Mouse (Mus musculus): ENCODE data around the gene Ctcf.
A peak's percentile ranks its signal among the peaks of the same experiment; 100 is the strongest.

Ctcf gene

GRCm38 (mm10) chr8:105617451-105618278 is 18.7 kb upstream of the Ctcf start:
- DNase-seq = no peak

GRCm38 (mm10) chr8:105618279-105618634 is 18.1 kb upstream of the Ctcf start:
- DNase-seq = no peak

GRCm38 (mm10) chr8:105618892-105619591 is 17.3 kb upstream of the Ctcf start:
- no peak for DNase-seq

- no peak for DNase-seq
Observed at GRCm38 (mm10) chr8:105620211-105620610, 16.2 kb upstream of the Ctcf start.

- no peak for DNase-seq
Observed at GRCm38 (mm10) chr8:105620946-105621720, 15.2 kb upstream of the Ctcf start.

GRCm38 (mm10) chr8:105621841-105622240 is 14.5 kb upstream of the Ctcf start:
- peak; percentile 35 for DNase-seq

GRCm38 (mm10) chr8:105622421-105622920 is 13.9 kb upstream of the Ctcf start:
- DNase-seq = peak; percentile 87

- DNase-seq = no peak
Observed at GRCm38 (mm10) chr8:105623118-105623517, 13.2 kb upstream of the Ctcf start.

- no peak for DNase-seq
Observed at GRCm38 (mm10) chr8:105623679-105624245, 12.6 kb upstream of the Ctcf start.

- no peak for DNase-seq
Observed at GRCm38 (mm10) chr8:105624401-105624800, 12.0 kb upstream of the Ctcf start.

GRCm38 (mm10) chr8:105624831-105625230 is 11.5 kb upstream of the Ctcf start:
- DNase-seq = no peak

GRCm38 (mm10) chr8:105626086-105626485 is 10.3 kb upstream of the Ctcf start:
- DNase-seq = no peak

- no peak for DNase-seq
Observed at GRCm38 (mm10) chr8:105629337-105629736, 7.0 kb upstream of the Ctcf start.

- DNase-seq = no peak
Observed at GRCm38 (mm10) chr8:105634771-105635458, 1.5 kb upstream of the Ctcf start.

GRCm38 (mm10) chr8:105635481-105635880 is 887 bp upstream of the Ctcf start:
- DNase-seq = peak; percentile 64

- no peak for DNase-seq
Observed at GRCm38 (mm10) chr8:105636963-105637510, 669 bp downstream of the Ctcf start, which contains the start of gene Agrp. Gene Agrp, minus strand, starts transcription at chr8:105637393.

- DNase-seq = no peak
Observed at GRCm38 (mm10) chr8:105637601-105638041, 1.3 kb downstream of the Ctcf start.

- DNase-seq = no peak
Observed at GRCm38 (mm10) chr8:105638510-105638909, 2.1 kb downstream of the Ctcf start.

- DNase-seq = no peak
Observed at GRCm38 (mm10) chr8:105639835-105640234, 3.5 kb downstream of the Ctcf start.

GRCm38 (mm10) chr8:105640511-105640910 is 4.1 kb downstream of the Ctcf start:
- DNase-seq = no peak

- DNase-seq = no peak
Observed at GRCm38 (mm10) chr8:105645205-105645604, 8.8 kb downstream of the Ctcf start.

GRCm38 (mm10) chr8:105648929-105649328 is 12.6 kb downstream of the Ctcf start:
- no peak for DNase-seq
